Mouse (Mus musculus): ENCODE results near the gene Gldn. TPM values are rescaled to one million over a fixed set of nuclear protein-coding genes. Genes with fewer than 3 reads are reported as not detected.

Gene Gldn
- polyA plus RNA-seq, 1 experiment from 2014 or later: 0.21 TPM

- Histone ChIP-seq H3K9me3 (ENCODE audit: control insufficient read depth, low read length) (no peaks in the 10 kb centered on the region), H3K27ac (replicated peaks; ENCODE audit: low read depth, low read length) (no peak overlapping the region), H3K4me2 (ENCODE audit: low read length) (no peak overlapping the region), H3K27me3 (ENCODE audit: control insufficient read depth, insufficient read depth, low read length) (peaks cover 16% of the 10 kb centered on the region; the same call in 1 of the 2 replicates), H3K36me3 (ENCODE audit: control insufficient read depth, insufficient read depth, low read length) (no peaks in the 10 kb centered on the region), H3K4me1 (ENCODE audit: control insufficient read depth, insufficient read depth, low read length) (peaks cover 3% of the 10 kb centered on the region; the same call in 1 of the 2 replicates), H3K4me3 (replicated peaks; ENCODE audit: low read depth, low read length) (no peak overlapping the region), H3K9ac (replicated peaks; ENCODE audit: low read length) (no peak overlapping the region)
- DNase-seq (no peak), ATAC-seq (ENCODE audit: low FRiP score, low TSS enrichment) (no peak)
- WGBS: 51% methylated on average over 5 of the region's 5 CpGs
Measured at GRCm38 (mm10) chr9:54287804-54288203, 1.5 kb downstream of the Gldn start.

- Histone ChIP-seq H3K36me3 (ENCODE audit: control insufficient read depth, insufficient read depth, low read length) (no peaks in the 10 kb centered on the region), H3K4me3 (replicated peaks; ENCODE audit: low read depth, low read length) (no peak overlapping the region), H3K27me3 (ENCODE audit: control insufficient read depth, insufficient read depth, low read length) (no peaks in the 10 kb centered on the region), H3K4me1 (ENCODE audit: control insufficient read depth, insufficient read depth, low read length) (no peaks in the 10 kb centered on the region), H3K9ac (replicated peaks; ENCODE audit: low read length) (no peak overlapping the region), H3K27ac (replicated peaks; ENCODE audit: low read depth, low read length) (no peak overlapping the region), H3K4me2 (ENCODE audit: low read length) (no peak overlapping the region), H3K9me3 (ENCODE audit: control insufficient read depth, low read length) (no peaks in the 10 kb centered on the region)
- no peak for ATAC-seq (ENCODE audit: low FRiP score, low TSS enrichment)
- no peak for DNase-seq
- WGBS: 83% methylated on average over 3 of the region's 3 CpGs
Measured at GRCm38 (mm10) chr9:54299389-54299788, 13.1 kb downstream of the Gldn start.

GRCm38 (mm10) chr9:54299792-54300191, 13.5 kb downstream of the Gldn start:
- no peaks in the 10 kb centered on the region for H3K9me3 ChIP-seq (ENCODE audit: control insufficient read depth, low read length)
- H3K4me1 ChIP-seq (ENCODE audit: control insufficient read depth, insufficient read depth, low read length): no peaks in the 10 kb centered on the region

GRCm38 (mm10) chr9:54301255-54301654, 15.0 kb downstream of the Gldn start:
- no peak for ATAC-seq (ENCODE audit: low FRiP score, low TSS enrichment)
- DNase-seq: no peak
- no peaks in the 10 kb centered on the region for H3K4me1 ChIP-seq (ENCODE audit: control insufficient read depth, insufficient read depth, low read length)

More at GRCm38 (mm10) chr9:54299792-54300191, 13.5 kb downstream of the Gldn start:
- Histone ChIP-seq H3K27ac (replicated peaks; ENCODE audit: low read depth, low read length) (no peak overlapping the region), H3K4me3 (replicated peaks; ENCODE audit: low read depth, low read length) (no peak overlapping the region), H3K36me3 (ENCODE audit: control insufficient read depth, insufficient read depth, low read length) (no peaks in the 10 kb centered on the region), H3K27me3 (ENCODE audit: control insufficient read depth, insufficient read depth, low read length) (no peaks in the 10 kb centered on the region), H3K9ac (replicated peaks; ENCODE audit: low read length) (no peak overlapping the region), H3K4me2 (ENCODE audit: low read length) (no peak overlapping the region)
- DNase-seq (no peak), ATAC-seq (ENCODE audit: low FRiP score, low TSS enrichment) (no peak)

GRCm38 (mm10) chr9:54308209-54308608, 21.9 kb downstream of the Gldn start:
- H3K9ac ChIP-seq (replicated peaks; ENCODE audit: low read length): no peak overlapping the region
- no peak overlapping the region for H3K27ac ChIP-seq (replicated peaks; ENCODE audit: low read depth, low read length)
- WGBS: 74% methylated on average over 1 of the region's 1 CpGs
- H3K4me1 ChIP-seq (ENCODE audit: control insufficient read depth, insufficient read depth, low read length): no peaks in the 10 kb centered on the region
- H3K4me2 ChIP-seq (ENCODE audit: low read length): no peak overlapping the region
- no peak for ATAC-seq (ENCODE audit: low FRiP score, low TSS enrichment)
- H3K4me3 ChIP-seq (replicated peaks; ENCODE audit: low read depth, low read length): no peak overlapping the region
- H3K36me3 ChIP-seq (ENCODE audit: control insufficient read depth, insufficient read depth, low read length): no peaks in the 10 kb centered on the region
- DNase-seq: no peak
- no peaks in the 10 kb centered on the region for H3K27me3 ChIP-seq (ENCODE audit: control insufficient read depth, insufficient read depth, low read length)
- no peaks in the 10 kb centered on the region for H3K9me3 ChIP-seq (ENCODE audit: control insufficient read depth, low read length)

More at GRCm38 (mm10) chr9:54301255-54301654, 15.0 kb downstream of the Gldn start:
- Histone ChIP-seq H3K27me3 (ENCODE audit: control insufficient read depth, insufficient read depth, low read length) (no peaks in the 10 kb centered on the region), H3K4me3 (replicated peaks; ENCODE audit: low read depth, low read length) (no peak overlapping the region), H3K9ac (replicated peaks; ENCODE audit: low read length) (no peak overlapping the region), H3K4me2 (ENCODE audit: low read length) (no peak overlapping the region), H3K9me3 (ENCODE audit: control insufficient read depth, low read length) (no peaks in the 10 kb centered on the region), H3K36me3 (ENCODE audit: control insufficient read depth, insufficient read depth, low read length) (no peaks in the 10 kb centered on the region), H3K27ac (replicated peaks; ENCODE audit: low read depth, low read length) (no peak overlapping the region)
- WGBS: 86% methylated on average over 4 of the region's 4 CpGs

GRCm38 (mm10) chr9:54308751-54309358, 22.6 kb downstream of the Gldn start:
- 52% methylated on average over 2 of the region's 2 CpGs for WGBS
- DNase-seq: no peak
- Histone ChIP-seq H3K4me1 (ENCODE audit: control insufficient read depth, insufficient read depth, low read length) (no peaks in the 10 kb centered on the region), H3K4me2 (ENCODE audit: low read length) (no peak overlapping the region), H3K9me3 (ENCODE audit: control insufficient read depth, low read length) (no peaks in the 10 kb centered on the region), H3K9ac (replicated peaks; ENCODE audit: low read length) (no peak overlapping the region), H3K27me3 (ENCODE audit: control insufficient read depth, insufficient read depth, low read length) (no peaks in the 10 kb centered on the region), H3K27ac (replicated peaks; ENCODE audit: low read depth, low read length) (no peak overlapping the region), H3K4me3 (replicated peaks; ENCODE audit: low read depth, low read length) (no peak overlapping the region), H3K36me3 (ENCODE audit: control insufficient read depth, insufficient read depth, low read length) (no peaks in the 10 kb centered on the region)
- no peak for ATAC-seq (ENCODE audit: low FRiP score, low TSS enrichment)

- Histone ChIP-seq H3K4me3 (replicated peaks; ENCODE audit: low read depth, low read length) (no peak overlapping the region), H3K36me3 (ENCODE audit: control insufficient read depth, insufficient read depth, low read length) (no peaks in the 10 kb centered on the region), H3K27me3 (ENCODE audit: control insufficient read depth, insufficient read depth, low read length) (no peaks in the 10 kb centered on the region), H3K4me1 (ENCODE audit: control insufficient read depth, insufficient read depth, low read length) (no peaks in the 10 kb centered on the region), H3K9me3 (ENCODE audit: control insufficient read depth, low read length) (no peaks in the 10 kb centered on the region), H3K9ac (replicated peaks; ENCODE audit: low read length) (no peak overlapping the region), H3K27ac (replicated peaks; ENCODE audit: low read depth, low read length) (no peak overlapping the region), H3K4me2 (ENCODE audit: low read length) (no peak overlapping the region)
- ATAC-seq (ENCODE audit: low FRiP score, low TSS enrichment) (no peak), DNase-seq (no peak)
- WGBS: 78% methylated on average over 9 of the region's 9 CpGs
Measured at GRCm38 (mm10) chr9:54316363-54316762, 30.1 kb downstream of the Gldn start.

GRCm38 (mm10) chr9:54323456-54323855, 37.2 kb downstream of the Gldn start:
- Histone ChIP-seq H3K4me3 (replicated peaks; ENCODE audit: low read depth, low read length) (no peak overlapping the region), H3K4me1 (ENCODE audit: control insufficient read depth, insufficient read depth, low read length) (no peaks in the 10 kb centered on the region), H3K27ac (replicated peaks; ENCODE audit: low read depth, low read length) (no peak overlapping the region), H3K36me3 (ENCODE audit: control insufficient read depth, insufficient read depth, low read length) (no peaks in the 10 kb centered on the region), H3K9me3 (ENCODE audit: control insufficient read depth, low read length) (no peaks in the 10 kb centered on the region), H3K9ac (replicated peaks; ENCODE audit: low read length) (no peak overlapping the region), H3K4me2 (ENCODE audit: low read length) (no peak overlapping the region), H3K27me3 (ENCODE audit: control insufficient read depth, insufficient read depth, low read length) (no peaks in the 10 kb centered on the region)
- peak; percentile 44 for DNase-seq
- ATAC-seq (ENCODE audit: low FRiP score, low TSS enrichment): no peak
- WGBS: 50% methylated on average over 8 of the region's 8 CpGs

GRCm38 (mm10) chr9:54329201-54329600, 42.9 kb downstream of the Gldn start:
- Histone ChIP-seq H3K27me3 (ENCODE audit: control insufficient read depth, insufficient read depth, low read length) (no peaks in the 10 kb centered on the region), H3K9me3 (ENCODE audit: control insufficient read depth, low read length) (no peaks in the 10 kb centered on the region), H3K27ac (replicated peaks; ENCODE audit: low read depth, low read length) (no peak overlapping the region), H3K4me3 (replicated peaks; ENCODE audit: low read depth, low read length) (no peak overlapping the region), H3K36me3 (ENCODE audit: control insufficient read depth, insufficient read depth, low read length) (no peaks in the 10 kb centered on the region), H3K4me2 (ENCODE audit: low read length) (no peak overlapping the region), H3K9ac (replicated peaks; ENCODE audit: low read length) (no peak overlapping the region), H3K4me1 (ENCODE audit: control insufficient read depth, insufficient read depth, low read length) (no peaks in the 10 kb centered on the region)
- ATAC-seq (ENCODE audit: low FRiP score, low TSS enrichment) (no peak), DNase-seq (no peak)
- 96% methylated on average over 7 of the region's 7 CpGs for WGBS
